Mouse (Mus musculus) spleen, adult 2 months (tissue): ENCODE data around the gene Limk1. TPM values are rescaled to one million over a fixed set of nuclear protein-coding genes. Genes with fewer than 3 reads are reported as not detected.

Experiments used
- DNase-seq, 2 experiments: peaks; one replicate each; pipeline versions ENCODE4 v3.0.0 to v3.0.0-alpha.2; 2012 to 2021; ENCODE audit warnings: low spot score in 2 of 2, low read depth in 1 of 2
- H3K27ac ChIP-seq: fragments of 200-500 bp; 2 replicates; pipeline ENCODE4 v1.5.1; 2012; ENCODE audit warnings: low read length, inconsistent platforms; ENCODE audit not compliant: insufficient read depth
- H3K27me3 ChIP-seq: fragments of 200-500 bp; 2 replicates; pipeline ENCODE4 v1.6.1; 2012; ENCODE audit warnings: mild to moderate bottlenecking, moderate library complexity, low read length, inconsistent platforms; ENCODE audit not compliant: control insufficient read depth, insufficient read depth
- H3K36me3 ChIP-seq: fragments of 200-500 bp; 2 replicates; pipeline ENCODE4 v1.6.1; 2012; ENCODE audit warnings: mild to moderate bottlenecking, low read length, inconsistent platforms; ENCODE audit not compliant: control insufficient read depth, insufficient read depth
- H3K4me1 ChIP-seq: fragments of 200-500 bp; 2 replicates; pipeline ENCODE4 v1.6.1; 2011; ENCODE audit warnings: inconsistent platforms; ENCODE audit not compliant: control insufficient read depth, insufficient read depth, insufficient read length
- H3K4me3 ChIP-seq: fragments of 200-500 bp; 2 replicates; pipeline ENCODE4 v1.5.1; 2011; ENCODE audit warnings: mild to moderate bottlenecking, inconsistent platforms; ENCODE audit not compliant: insufficient read depth, insufficient read length; ENCODE audit errors: extremely low read depth
- CTCF ChIP-seq: fragments of 200-500 bp; IDR thresholded peaks from 2 replicates; pipeline ENCODE4 v1.5.1; 2011; ENCODE audit warnings: mild to moderate bottlenecking, inconsistent platforms; ENCODE audit not compliant: insufficient read depth, insufficient read length, insufficient replicate concordance; ENCODE audit errors: extremely low read depth
- POLR2A ChIP-seq: fragments of 200-500 bp; IDR thresholded peaks from 2 replicates; pipeline ENCODE4 v1.6.1; 2011; ENCODE audit warnings: low read depth, low read length, inconsistent platforms
- WGBS: fragments of 180-500 bp; shearing (Covaris S2); methylation state at CpG from one replicate; pipeline ENCODE4 v1.1.7; 2018; 5-methylcytosine and 5-hydroxymethylcytosine counted together
- polyA plus RNA-seq: library from polyadenylated mRNA; depleted of rRNA; stranded (reverse); fragments of >200 nt; gene quantifications from 2 replicates; pipeline ENCODE4 v1.2.3, GENCODE M21; 2012

Limk1 gene
- polyA plus RNA-seq, 1 experiment, result 25.0 TPM

DNA sequence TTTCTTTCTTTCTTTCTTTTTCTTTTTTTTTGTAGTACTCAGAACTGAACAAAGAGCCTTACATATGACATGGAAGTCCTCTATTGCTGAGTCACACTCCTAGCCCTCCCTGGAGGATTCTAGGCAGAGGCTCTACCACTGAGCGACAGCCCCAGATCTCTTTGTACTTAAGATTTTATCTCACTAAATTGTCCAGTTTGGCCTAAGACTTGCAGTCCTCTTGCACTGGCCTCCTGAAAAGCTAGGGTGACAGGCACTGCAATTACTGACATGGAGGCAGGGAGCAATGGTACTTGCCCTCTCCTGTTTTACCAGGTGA is 16.2 kb downstream of the Limk1 start:
- Histone ChIP-seq H3K27ac (no peak overlapping the region), H3K36me3 (peaks cover 10% of the 10 kb centered on the region), H3K4me3 (no peak overlapping the region), H3K4me1 (peaks cover 11% of the 10 kb centered on the region; the same call in 1 of the 2 replicates), H3K27me3 (no peaks in the 10 kb centered on the region)
- TF ChIP-seq POLR2A (no peak), CTCF (no peak)
- WGBS, result 86% methylated on average over 1 of the region's 1 CpGs
- no peak for DNase-seq

DNA sequence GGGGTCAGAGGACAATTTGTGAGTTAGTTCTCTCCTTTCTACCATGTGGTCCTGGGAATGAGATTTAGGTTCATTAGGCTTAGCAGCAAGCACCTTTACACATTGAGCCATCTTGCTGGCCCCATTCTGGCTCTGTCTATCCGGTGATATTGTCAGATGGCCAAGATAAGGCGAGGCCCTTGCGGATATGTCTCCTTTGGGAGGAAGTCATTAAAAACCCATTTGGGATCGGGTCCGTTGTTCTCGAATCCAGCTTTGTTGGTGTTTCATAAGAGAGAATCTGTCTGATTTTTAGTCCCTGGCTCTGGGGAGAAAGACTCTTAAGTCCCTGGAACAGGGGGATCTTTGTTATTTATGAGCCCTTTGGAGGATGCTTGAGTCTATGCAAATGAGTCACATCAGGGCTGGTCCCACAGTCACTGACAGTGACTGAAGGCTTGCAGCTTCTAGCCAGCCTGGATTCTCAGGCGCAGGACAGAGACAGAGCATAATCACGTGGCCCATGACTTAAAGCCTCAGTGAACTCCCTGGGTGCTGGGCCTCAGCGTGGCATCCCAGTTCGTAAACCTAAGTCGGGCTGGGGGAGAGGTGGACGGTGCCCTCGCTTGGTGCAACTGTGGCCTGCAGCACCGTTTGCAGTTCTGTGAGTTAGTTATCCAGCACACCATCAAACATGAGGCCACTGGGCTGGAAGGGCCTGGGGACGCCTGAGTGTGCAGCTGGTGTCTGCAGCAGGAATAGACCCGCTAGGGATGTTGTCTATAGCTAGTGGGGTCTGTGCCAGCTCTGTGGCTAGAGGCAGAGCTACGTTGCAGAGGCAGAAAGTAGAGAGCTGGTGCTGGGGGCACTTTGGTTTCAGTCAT is 16.8 kb downstream of the Limk1 start:
- H3K27ac ChIP-seq, result no peak overlapping the region
- WGBS, result 90% methylated on average over 17 of the region's 17 CpGs

DNA sequence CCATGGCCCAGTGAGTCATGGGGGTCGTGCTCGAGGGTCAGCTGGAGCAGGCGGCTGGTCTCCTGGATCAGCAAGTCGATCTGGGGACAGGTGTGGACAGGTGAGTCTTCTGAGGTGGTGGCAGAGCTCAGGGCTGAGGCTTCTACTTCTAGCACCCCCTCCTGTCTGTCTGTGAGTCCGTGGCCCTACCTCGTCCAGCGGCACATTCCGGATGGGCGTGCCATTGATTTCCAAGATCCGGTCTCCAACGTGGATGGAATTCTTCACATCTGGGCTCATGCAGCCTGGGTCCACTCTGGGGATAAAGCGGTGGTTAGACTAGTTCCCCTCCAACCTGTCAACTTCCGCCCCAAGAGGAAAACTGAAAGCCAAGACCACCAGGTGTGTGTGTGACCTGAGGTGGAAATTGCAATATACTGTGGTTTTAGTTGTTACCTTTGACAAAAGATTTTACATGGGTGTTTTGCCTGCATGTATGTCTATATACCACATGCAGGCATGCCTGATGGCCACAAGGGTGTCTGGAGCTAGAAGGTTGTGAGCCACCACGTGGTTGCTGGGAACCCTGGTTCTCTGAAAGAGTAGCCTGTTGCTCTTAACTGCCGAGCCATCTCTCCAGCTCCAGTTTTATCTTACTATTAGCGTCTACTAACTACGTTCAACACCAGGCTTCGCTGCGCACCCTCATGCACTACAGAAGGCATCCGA is 19.2 kb downstream of the Limk1 start:
- Histone ChIP-seq H3K36me3 (peaks cover 10% of the 10 kb centered on the region), H3K4me1 (no peaks in the 10 kb centered on the region), H3K27ac (no peak overlapping the region), H3K27me3 (no peaks in the 10 kb centered on the region), H3K4me3 (no peak overlapping the region)
- DNase-seq, result no peak
- TF ChIP-seq POLR2A (no peak), CTCF (no peak)
- WGBS, result 92% methylated on average over 20 of the region's 20 CpGs

More for the DNA sequence above, 16.8 kb downstream of the Limk1 start:
- Histone ChIP-seq H3K36me3 (peaks cover 10% of the 10 kb centered on the region), H3K27me3 (no peaks in the 10 kb centered on the region), H3K4me1 (peaks cover 8% of the 10 kb centered on the region; the same call in 1 of the 2 replicates), H3K4me3 (no peak overlapping the region)
- no peak for TF ChIP-seq POLR2A
- no peak for TF ChIP-seq CTCF
- DNase-seq, result no peak

DNA sequence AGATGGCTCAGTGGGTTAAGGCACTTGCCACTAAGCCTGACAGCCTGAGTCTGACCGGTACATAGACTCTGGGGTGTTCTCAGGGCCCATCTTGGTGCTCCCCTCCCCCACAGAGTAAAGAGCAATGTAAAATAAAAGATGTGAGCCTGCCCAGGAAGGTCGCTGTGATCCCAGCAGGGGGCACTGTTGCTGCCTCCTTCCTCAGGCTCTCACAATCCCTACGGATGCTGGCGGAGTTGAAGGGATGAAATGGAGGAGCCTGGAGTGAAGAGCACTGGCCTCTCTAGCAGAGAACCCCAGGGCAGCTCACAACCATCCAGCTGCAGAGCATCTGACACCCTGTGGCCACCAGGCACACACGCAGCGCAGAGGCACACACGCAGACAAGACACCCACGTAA is 19.9 kb downstream of the Limk1 start:
- H3K27me3 ChIP-seq, result no peaks in the 10 kb centered on the region
- no peak overlapping the region for H3K27ac ChIP-seq
- WGBS, result 91% methylated on average over 8 of the region's 8 CpGs
- no peak overlapping the region for H3K4me3 ChIP-seq
- H3K4me1 ChIP-seq, result no peaks in the 10 kb centered on the region
- TF ChIP-seq CTCF (peak; percentile 19; the same call in 1 of the 2 replicates), POLR2A (no peak)
- no peak for DNase-seq
- peaks cover 13% of the 10 kb centered on the region for H3K36me3 ChIP-seq

DNA sequence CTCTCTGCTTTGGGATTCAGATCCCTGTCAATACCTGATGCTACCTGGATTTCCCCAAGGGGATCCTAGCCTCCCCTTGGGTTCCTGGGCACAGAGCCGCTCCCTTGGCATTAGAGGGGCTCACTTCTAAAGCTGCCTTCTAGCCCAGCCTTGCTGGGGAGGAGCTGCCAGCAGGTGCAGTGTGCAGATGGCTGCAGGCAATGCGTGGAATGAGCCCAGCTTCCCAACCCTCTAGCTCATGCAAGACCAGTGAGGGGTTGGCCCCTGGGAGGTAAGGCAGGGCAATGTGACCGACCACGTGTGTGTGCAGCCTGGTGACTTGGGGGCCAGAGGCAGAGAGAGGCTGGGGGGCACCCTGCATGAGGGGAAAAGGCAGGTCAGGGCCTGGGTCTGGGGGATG is 31.7 kb downstream of the Limk1 start:
- WGBS, result 88% methylated on average over 4 of the region's 4 CpGs
- Histone ChIP-seq H3K27me3 (no peaks in the 10 kb centered on the region), H3K4me1 (no peaks in the 10 kb centered on the region), H3K36me3 (peaks cover 5% of the 10 kb centered on the region; the same call in 1 of the 2 replicates), H3K4me3 (no peak overlapping the region), H3K27ac (no peak overlapping the region)
- DNase-seq, result no peak
- TF ChIP-seq CTCF, result no peak
- TF ChIP-seq POLR2A, result no peak

DNA sequence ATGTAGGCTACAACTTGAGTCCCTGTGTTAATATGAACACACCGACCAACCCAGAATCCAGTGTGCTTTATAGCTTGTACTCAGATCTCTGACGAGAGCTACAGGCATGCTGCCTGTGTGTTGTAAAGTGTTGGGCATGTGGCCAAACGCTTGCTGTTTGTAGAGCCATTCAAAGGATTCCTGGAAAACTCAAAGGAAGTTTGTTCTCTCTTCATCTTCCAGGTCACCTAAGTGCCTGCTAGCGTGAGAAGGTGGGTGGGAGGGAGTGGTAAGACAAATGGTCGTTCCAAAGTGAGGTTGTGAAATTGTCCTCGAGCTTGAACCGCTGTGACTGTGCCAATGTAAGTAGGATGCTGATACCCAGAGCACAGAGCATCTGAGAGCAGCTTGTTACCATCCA is 36.4 kb downstream of the Limk1 start:
- Histone ChIP-seq H3K4me1 (no peaks in the 10 kb centered on the region; the same call in 1 of the 2 replicates), H3K27me3 (no peaks in the 10 kb centered on the region), H3K4me3 (no peak overlapping the region), H3K36me3 (peaks cover 2% of the 10 kb centered on the region; the same call in 1 of the 2 replicates), H3K27ac (no peak overlapping the region)
- no peak for DNase-seq
- TF ChIP-seq POLR2A (no peak), CTCF (no peak)
- 64% methylated on average over 7 of the region's 7 CpGs for WGBS
